Mouse (Mus musculus) heart, adult 18-20 months (tissue): ENCODE data around the gene Gm21954. TPM values are rescaled to one million over a fixed set of nuclear protein-coding genes. Genes with fewer than 3 reads are reported as not detected.
A peak's percentile ranks its signal among the peaks of the same experiment; 100 is the strongest.

ENCODE experiments used
- DNase-seq, 2 experiments: peaks; one replicate each; pipeline ENCODE4 v3.0.0; 2021 to 2022; ENCODE audit warnings: mixed read lengths in 1 of 2
- total RNA-seq, 2 experiments: library from RNA; stranded (reverse); gene quantifications; 2 replicates each; pipeline ENCODE4 v1.2.3; 2021

Gm21954 gene
- total RNA-seq, 2 experiments from 2014 or later = not detected

DNA sequence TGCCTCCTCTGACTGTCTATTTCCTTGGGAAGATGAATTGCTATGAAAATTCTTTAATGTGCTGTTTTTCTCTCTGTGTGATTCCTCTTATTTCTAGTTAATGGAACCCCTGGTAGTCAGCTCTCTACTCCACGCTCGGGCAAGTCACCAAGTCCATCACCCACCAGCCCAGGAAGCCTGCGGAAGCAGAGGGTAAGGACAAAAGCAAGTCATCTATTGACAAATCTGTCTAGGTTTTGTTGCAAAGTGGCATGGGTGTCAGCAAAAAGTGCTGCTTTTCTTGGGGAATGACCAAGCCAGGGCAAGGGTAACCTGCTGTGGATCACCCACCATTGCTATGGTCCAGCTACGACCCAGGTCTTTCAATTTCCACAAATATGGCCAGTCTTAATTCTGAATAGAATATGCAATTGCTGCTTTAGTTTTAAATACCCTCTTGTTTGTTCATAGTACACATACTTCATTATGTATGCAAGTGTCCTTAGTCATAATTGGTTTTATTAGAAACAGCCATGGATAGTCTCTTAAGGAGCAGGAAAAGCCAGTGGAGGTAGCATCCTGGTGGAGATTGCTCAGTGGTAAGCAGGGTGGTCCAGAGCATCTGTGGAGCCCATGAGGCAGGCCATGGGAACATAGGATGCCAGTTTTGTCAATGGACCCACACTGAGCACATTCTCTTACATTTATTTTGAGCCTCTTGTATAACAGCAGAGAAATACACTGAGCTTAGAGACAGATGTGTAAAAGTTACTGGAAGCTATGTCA is 8.9 kb downstream of the Gm21954 start:
- no peak for DNase-seq

DNA sequence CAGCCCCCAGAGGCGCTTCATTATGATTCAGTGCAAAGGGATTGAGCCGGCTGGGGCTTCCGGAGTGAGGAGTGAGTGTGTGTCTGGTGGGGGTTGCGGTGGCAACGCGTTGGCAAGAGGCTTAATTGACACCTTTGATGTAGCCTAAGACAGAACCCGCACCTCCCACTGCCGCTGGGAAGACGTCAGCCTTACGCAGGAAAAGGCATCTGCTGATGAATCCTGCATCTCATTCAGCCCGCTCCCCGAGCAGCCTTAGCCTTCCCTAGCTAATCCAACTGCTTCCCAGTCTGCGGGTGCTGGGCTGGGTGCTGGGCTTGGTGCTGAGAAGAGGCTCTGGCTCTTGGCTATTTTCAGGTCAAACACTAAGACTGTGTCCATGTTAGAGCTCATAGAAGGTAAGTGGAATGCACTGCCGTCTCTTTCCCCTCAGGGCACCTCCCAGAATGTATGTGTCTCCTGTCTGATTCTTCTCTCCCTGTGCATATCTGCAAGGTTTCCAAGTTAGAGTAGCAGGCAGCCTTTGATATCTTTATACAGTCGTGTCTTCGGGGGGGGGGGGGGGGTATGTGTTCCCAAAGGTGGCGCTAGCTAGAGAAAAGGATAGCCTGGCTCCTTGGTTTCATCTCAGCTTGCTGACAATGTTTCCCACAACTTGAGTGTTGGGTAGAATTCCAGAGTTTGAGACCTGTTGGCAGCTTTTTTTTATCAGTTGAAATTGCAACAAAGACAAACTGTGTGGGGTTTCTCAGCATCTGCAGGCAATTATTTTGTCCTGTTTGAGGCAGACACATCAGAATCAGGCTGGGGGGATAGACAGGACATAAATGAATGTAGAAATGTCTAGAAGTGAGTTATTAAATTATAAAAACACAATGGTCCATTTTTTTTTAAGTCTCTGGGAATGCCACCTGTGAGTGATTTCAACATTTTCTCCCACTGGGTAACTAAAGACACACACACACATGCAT is 10.0 kb downstream of the Gm21954 start:
- DNase-seq = no peak

DNA sequence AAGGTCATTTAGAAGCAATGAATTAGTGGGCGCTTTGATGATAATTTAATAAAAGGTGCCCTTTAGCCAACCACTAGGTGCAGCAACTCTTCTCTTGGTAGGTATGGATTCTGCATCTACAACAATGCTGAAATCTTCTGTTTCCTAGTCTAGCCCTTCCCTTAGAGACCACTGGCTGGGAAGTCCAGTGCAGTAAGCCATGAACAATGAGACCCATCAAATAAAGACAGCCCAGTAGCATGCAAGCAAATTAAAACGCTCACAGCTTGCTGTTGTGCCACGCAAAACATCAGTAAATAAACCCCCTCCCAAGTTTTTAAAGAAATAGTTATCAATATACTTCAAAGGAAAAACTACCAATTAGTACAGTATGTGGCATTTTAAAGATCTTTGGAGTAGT is 10.9 kb downstream of the Gm21954 start:
- DNase-seq = no peak

DNA sequence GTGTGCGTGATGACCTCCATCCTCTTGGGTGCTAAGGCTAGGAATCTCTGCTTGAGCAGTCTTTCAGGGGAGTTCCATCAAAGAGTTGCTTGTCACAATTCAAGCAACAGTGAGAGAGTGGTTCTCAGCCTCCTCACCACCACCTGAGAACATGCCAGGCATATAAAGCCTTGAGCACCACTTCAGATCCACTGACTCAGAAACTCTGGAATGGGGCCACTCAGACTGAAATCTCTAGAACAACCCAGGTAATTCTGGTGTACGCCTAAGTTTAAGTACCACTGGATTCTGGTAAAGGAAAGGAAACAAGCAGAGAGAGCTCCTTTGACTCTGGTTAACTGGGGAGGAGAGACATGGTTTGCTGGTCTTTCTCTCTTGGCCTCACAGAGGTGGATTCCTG is 19.5 kb downstream of the Gm21954 start:
- no peak for DNase-seq

DNA sequence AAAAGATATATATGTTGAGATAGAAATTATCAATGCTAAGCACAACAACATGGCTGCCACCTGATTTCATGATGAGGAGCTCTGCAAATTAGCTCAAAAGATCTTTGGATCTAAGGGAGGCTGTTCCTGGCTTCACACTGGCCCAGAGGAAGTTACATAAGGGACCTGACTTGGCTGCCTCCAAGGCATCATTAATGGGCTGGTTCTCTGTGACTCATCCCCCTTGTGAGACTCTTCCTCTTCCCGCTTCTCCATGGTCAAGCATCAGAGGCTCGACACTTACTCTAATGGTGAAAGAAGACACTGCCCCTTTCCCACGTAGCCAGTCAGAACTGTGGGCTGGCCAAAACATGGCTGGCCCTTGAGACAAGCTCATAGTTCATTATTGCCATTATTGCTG is 20.1 kb downstream of the Gm21954 start:
- DNase-seq = no peak

DNA sequence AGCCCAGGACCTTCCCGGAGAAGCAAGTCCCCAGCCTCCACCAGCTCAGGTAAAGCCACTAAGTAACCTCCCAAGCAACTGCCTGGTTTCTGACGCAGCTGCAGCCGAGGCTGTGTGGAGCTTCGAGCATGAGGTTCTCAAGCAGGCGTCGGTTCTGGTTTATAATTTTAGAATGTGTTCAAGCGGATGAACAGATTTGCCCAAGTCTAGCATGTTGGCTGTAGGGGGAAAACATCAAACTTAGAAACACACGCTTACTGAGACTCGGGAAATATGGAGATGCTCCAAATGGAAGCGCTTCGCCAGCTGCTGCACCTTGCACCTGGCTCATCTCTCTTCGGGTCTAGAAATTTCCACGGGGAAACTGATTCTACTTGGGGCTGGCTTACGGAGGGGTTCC is 21.0 kb downstream of the Gm21954 start:
- no peak for DNase-seq

DNA sequence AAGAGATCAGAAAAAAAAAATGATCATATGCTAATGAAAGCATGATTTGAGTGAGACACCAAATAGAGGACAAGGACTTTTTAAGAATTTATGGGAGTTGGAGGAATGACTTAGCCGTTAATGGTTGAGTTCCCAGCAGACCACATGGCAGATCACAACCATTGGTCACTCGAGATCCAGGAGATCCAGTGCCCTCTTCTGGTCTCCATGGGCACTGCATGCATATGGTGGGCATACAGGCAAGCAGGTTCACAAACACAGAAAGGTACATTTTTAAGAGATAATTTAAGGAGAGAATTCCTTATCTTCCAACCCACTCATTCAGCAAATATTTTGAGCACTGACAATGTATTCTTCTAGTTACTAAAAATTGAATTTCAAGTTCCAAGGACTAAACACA is 22.9 kb downstream of the Gm21954 start:
- DNase-seq = no peak

DNA sequence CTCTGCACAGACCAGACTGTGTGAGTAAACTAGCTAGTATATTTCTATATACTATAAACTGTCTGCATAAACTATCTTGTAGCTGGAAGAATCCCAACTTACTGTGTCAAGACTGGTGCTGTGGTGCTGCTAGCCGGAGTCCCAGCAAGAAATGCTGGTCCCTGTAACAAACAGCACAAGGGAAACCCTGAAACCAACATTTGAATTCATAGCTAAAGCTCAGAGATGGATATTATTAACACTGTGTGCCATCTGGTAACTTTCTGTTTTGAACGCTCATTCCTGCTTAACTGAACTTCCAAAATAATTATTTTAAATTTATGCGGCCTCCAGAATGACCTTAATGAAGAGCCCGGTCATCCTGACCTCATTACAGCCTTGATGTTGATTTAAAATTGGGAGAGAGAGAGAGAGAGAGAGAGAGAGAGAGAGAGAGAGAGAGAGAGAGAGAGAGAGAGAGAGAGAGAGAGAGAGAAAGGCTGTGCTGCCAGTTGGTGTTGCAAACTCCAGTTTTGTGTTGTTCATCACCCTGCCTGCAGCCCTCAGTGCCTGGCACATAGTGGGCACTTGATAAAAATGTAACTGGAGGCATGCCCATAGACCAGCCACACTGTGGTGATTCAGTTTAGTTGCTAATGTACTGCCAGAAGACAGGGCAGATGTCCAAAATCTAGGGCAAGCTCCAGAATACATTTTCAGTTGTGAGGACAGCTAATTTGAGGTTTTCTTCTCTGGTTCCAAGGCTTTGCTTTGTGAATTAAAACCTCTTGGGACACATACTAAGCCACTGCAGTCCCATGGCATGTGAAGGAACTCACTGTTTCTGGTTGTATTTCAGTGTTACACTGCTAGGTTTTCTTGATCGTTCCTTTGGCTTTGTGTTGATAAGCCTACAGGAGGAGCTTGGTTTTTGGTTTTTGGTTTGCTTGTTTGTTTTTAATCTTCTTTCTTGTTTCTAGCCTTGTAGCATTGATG is 24.2 kb downstream of the Gm21954 start:
- DNase-seq = peak; percentile 69 to 78

DNA sequence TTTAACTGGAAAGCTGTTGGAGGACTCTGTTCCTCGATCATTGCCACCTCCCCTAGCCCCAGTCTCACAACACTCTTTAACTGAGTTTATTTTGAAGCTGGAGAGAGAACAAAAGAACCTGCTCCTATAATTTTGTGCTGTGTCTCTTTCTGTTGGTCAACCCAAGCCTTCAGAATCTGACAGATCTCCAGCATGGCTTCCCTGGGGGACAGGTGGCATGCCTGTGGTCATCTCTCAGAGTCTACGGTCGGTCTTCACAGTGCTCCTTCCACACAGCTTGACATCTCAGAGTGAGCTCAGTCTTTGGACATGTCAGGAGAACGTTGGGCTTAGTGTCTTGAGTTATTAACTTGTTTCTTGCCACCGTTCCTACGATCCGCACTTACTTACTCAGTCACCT is 25.3 kb downstream of the Gm21954 start:
- DNase-seq = no peak

DNA sequence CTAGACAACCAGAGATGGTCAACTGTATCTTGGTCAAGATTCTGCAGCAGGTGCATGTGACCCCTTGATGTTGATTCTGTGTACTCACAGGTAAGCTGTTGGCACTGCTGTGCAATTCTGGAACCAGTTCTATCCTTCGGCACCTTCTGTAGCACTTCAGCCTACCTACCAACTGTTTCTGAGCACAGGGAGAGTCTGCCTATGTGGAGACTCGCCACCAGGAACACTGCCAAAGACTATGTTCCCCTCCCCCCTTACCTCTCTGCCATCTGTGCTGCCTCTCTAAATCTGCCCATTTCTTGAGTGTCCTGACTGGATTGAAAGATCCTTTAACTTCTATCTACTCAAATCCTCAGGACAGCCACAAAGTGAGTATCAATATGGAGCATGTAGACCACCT is 28.3 kb downstream of the Gm21954 start:
- no peak for DNase-seq

DNA sequence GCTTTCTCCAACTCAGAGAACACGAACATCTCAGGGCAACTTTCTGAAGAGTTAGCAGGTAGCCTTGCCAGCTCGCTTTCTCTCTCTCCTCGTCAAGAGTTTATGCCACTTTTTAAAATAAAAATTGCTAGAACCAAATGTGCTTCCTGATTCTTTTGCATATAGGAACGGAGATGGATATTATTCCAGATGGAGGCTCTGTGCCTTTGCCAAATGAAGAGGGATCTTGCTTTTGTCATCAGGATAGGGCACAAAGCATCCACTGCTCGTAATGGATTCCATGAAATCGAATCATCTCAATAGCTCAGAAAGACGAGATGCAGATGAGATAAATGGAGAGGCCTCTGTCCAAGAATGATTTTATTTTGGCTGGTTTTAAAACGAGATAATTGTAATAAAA is 28.7 kb downstream of the Gm21954 start:
- no peak for DNase-seq

DNA sequence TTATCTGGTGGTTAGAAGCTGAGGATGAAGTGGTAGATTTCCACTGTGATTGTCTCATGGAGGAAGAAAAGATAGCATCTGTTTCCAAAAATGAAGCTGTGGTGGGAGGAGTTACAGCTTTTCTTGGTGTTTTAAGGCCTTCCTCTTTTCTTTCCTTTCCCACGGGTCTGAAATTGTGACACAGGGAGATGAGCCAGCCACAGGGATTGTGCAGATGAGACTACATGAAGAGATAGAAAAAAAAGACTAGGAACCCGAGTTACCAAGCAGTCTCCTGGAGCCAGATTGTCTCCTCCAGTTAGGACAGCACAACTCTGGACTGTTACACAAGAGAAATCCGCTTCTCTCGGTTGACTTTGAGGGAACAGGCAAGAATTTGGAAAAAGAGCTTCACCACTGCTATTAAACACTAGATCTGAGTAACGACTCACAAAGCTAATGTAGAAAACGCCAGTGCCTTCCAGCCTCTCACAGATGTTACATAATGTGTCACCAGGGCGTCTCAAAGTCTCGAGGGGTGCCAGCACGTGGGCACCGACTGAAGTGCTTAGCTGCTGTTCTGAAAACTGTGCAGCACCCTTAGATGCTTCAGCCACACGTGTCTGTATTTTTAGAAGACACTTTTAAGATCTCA is 29.9 kb downstream of the Gm21954 start:
- peak in 1 of 2 experiments; percentile 4 for DNase-seq

DNA sequence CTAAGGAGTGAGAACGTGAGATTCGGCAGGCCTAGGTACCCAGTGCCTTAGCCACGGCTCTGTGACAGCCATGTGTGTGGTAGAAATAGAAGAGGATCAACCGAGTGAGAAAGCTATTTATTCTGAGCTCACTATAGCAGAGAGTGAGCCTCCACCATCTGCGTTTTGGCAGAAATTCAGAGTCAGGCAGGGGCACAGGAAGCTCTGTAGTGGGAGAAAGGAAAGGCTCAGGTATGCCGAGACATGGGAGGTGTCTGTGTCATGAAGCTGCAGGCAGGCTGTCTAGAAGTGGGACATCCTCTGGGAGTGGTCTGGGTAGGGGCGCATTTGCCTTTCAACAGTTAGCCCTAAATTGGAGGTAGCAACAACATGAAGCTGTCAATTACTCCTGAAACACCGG is 31.7 kb downstream of the Gm21954 start:
- no peak for DNase-seq

DNA sequence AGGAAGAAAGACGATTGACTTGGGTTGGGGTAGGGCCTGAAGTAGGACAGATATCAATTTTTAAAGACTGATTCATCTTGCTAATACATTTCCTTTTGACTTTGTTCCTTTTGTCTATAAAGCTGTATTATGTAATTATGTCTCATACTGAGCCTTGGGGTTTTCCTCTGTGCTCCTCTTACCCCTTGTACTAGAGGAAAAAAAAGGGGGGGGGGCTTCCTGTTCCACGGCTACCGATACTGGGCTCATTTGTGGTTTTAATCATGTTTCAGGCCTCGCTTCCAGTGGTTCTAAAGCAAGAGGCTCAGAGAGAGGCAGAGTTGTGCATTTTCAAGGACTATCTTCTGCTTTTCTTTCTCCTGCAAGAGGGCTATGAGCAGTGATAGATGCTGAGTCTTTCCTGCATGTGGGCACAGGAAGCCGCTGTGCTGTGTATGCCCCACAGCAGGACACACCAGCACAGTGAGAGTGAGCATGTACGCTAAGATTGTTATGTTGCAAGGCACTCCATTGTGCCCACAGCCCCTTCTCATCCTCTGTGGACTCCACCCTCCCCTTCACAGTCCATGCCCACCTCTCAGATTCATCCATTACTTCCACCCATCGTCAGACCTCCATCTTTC is 33.1 kb downstream of the Gm21954 start:
- DNase-seq = no peak

DNA sequence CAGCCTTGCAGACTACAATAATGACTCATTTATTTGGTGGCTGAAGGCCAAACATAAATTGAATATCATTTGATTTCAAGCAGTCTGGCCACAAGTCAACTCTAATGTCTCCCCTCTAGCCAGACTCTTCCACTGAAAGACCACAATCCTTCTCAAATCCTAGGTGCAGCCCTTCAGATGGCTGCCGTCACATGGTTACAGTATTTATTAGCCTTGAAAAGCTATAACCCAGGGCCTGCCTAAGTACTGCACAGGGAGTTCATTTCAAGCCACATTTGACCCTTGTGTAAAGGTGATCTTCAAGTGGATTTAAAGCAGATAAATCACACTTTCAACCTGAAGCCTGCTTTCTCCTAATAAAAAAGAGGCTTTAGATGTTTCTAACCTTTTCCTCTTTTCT is 37.7 kb downstream of the Gm21954 start:
- DNase-seq = no peak

DNA sequence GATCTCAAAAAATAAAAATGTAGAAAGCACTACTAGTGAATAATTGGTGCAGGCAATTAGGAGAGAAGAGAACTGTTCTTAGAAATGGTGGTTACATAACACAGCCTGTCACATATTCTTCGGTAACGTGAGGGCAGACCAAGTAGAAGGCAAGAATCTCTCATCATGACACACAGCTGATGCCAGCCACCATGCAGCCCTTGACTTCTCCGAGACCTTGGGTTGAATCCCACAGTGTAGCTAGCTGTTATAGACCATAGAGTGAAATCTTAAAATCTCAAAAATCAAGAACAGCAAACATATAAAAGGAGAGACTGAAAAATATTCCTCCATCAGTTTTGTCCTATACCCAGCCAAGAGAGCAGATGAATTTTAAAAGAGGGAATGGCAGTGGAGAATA is 40.8 kb downstream of the Gm21954 start:
- no peak for DNase-seq

DNA sequence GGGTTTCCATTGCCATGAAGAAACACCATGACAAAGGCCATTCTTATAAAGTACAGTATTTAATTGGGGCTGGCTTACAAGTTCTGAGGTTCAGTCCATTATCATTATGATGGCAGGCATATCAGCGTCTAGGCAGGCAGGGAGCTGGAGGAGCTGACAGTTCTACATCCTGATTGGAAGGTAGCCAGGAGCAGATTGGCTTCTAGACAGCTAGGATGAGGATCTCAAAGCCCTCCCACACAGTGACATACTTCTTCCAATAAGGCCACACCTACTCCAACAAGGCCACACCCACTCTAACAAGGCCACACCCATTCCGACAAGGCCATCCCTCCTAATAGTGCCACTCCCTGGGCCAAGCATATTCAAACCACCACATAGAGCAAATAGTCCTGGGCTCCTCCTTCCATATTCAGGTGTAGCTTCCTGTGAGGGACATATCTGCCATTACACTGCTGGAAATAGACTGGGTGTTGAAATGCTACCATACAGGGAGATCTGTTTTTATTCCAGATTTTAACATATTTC is 41.9 kb downstream of the Gm21954 start:
- no peak for DNase-seq

DNA sequence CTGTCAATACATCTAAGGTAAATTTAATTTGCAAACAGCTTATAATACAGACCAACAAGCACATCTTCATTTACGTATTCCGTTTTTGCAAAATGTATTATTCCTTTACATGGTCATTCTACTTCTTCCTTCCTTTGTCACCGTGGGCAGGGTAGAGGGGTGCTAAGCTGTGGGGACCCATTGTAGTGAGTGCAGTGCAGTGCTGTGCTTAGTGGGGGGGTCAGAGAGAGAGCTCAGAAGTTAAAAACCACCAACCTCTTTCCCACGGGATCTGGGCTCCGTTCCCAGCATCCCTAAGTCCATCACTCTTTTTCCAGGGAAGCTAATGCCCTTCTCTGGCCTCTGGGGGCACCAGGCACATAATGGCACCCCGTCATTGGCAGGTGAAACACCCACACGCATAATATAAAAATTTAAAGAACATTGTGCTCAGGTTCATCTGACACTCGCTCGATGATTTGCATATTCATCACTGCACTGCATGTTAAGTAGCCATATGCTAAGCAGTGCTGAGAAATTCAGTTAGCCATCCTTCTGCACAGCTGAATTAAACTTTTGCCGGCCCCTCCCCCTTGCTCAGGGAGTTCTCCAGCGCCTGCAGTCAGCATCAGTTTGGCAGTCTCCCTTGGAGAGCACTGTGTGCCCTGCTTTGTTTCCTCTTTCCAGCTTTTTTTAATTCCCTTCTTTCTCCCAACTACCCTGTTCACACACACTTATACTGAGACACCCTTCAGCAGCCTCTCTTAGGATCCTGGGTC is 48.2 kb downstream of the Gm21954 start:
- DNase-seq = no peak

DNA sequence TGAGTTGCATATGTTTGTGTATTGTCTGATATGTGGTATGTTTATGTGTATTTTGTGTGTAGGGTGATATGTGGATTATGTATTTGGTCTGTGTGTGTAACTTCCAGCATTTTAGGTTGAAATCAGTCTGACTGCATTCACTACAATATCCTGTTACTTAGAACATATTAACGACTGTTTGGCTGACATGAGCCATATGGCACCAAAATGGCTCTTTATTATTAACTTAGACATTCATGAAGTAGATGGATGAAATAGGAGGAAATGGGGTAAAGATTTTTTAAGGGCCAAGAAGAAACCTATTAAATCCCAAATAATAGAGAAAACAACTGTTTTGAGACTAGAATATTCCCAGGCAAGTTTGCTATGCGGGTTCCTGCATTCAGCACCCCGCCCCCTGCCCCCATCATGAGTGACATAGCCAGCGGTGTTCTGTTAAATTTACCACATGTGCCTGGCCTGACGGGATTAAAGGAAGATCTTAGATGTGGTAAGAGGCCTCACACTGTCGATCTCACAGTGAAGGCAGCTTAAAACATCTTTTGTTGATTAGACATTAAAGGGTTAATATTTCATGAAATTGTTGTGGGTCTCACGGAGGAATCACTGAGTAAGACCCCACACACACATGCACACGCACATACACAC is 51.5 kb downstream of the Gm21954 start:
- no peak for DNase-seq

DNA sequence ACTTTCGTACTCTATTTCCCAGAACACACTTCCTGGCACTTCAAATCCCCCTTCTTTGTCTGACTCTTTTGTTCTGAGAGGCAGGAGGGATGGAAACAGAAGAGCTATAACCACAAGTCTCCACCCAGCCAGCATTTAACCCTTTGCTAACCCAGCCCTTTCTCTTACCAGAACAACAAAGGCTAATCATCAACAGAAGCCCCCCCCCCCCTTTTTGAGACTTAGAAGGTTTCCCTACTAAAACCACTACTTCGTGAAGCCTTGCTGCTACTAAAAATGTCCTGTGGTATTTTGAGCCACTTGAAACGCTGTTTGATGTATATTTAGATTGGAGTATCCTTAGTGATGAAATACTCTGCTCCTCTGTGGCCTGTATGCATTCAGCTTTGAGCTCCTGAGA is 52.7 kb downstream of the Gm21954 start:
- no peak for DNase-seq
